Mouse (Mus musculus): ENCODE data around the gene Scarf1. TPM values are rescaled to one million over a fixed set of nuclear protein-coding genes. Genes with fewer than 3 reads are reported as not detected.

Gene Scarf1
- polyA plus RNA-seq (2014; fragmentation: Illumina TruSeq; extraction: RNeasy Lipid Tissue Mini Kit (QIAGEN cat#74804); ENCODE audit: low read depth, low replicate concordance): not detected

DNA sequence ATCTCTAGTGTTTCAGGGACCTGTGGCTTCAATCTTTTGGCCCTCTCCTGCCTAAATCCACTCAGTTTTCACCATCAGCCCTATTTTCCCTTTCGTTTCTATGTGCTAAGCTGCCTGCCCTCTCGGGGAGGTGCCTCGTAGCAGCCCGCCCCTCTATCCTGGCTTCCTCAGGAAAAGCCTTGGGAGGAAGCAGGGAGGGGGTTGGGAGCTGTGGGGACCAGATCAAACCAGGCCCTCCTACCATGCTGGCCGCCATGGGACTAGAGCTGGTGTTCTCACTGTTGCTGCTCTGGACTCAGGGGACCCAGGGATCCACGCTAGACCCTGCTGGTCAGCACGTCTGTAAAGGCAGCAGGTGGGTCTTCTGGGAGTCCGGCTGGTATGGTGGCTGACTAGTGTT, at the start of gene Scarf1:
Scarf1 (plus strand) TSS at position 205 of the 400 bp plus-strand sequence.

DNA sequence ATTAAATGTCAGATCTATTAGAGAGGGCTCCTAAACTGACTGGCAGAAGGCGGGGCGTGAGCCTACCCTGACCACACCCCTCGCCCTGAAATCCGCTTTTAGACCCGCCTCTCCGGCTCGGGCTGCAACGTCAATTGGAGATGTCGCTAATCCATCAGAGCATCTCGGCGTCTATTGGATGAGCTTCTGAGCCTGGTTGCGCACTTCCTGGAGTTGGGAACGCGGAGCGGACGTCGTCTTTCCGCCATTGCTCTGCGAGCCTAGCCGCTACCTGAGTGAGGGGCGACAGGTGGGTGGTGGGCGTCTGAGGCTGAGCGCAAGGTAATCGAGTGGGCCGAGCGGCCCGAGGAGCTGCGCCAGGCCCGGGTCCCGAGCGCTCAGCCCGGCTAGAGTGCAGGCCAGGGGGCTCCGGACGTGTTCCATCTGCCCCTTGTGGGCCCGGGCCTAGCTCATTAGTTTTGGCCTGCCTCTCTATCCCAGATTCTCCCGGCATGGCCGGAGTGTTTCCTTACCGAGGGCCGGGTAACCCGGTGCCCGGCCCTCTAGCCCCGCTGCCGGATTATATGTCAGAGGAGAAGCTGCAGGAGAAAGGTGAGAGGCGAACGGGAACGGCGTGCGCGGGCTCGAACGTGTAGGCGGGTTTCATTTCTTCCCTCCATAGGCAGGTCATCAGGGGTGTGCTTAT, 26.6 kb upstream of the Scarf1 start, which contains the start of gene Prpf8:
Prpf8 (plus strand) TSS at position 216 of the 685 bp plus-strand sequence.

DNA sequence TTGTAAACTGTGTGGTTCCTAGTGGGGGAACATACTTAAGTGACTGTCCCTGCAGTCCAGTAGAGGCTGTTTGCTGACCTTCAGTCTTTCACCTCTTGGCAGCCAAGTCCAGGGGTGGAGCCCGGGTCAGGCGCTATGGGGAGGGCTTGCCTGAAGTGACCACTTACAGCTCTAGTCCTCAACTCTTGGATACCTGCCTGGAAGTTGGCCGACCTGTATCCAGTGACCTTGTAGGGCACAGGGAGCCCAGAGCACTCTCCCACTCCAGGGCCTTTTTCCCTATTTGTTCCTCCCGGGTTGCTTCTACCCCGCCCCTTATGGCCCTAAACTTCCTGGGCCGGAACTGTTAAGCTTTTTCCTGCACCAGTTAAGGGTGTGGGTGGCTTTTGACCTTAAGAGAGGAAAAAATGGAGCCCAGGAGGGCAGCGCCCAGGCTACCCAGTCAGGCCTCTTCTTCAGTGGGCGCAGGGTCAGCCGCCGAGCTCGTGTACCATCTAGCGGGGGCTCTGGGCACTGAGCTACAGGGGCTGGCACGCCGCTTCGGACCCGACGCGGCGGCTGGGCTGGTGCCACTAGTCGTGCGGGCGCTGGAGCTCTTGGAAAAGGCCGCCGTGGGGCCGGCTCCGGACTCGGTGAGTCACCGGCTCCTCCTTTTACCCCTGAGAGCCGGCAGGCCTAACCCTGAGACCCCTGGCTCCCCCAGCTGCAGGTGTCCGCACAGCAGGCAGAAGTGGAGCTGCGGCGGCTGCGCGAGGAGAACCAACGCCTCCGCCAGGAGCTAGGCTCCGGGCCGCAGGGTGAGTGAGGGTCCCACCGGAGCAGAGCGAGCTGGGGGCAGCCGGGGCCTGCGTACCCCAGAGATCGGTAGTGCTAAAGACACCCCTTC, 3.4 kb upstream of the Scarf1 start, which contains the start of gene Rilp:
Rilp (plus strand) TSS at position 354 of the 886 bp plus-strand sequence.

DNA sequence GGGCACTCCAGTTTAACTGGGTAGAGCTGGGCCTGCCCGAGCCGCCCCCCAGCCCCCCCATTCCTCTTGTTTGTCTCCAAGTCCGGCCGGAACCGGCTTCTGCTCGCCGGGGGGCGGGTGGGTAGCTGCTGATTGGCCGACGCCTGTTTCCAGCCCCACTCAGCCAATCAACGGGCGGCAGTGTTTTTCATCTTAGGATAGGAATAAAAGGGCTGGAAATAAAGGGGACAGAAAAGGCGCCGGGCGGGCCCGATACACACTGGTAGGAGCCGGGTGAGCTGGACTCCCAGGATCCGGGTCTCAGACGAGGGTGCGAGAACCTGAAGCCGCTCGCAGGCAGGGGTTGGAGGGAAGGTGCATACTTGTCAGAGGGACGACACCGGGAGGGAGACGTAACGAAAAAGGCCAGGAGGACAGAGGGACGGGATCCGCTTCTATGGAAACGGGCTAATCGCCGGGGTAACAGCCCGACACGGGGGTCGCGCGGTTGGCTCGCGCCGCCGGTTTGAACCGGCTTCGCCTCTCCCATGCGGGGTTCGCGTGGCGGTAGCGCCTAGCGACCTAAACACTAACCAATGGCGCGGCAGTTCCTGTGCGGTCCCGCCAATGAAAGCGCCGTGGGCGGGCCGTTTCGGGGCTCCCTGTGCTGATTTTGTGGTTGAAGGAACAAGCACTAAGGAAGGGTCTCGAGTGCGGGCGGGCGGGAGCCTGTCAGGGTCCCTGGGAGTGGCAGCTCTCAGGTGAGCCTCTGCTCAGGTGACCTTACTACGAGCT, 18.3 kb downstream of the Scarf1 start, which contains the start of gene Slc43a2:
Slc43a2 (plus strand) TSS at position 226 of the 774 bp plus-strand sequence.

Other genes starting within 250 kb of the Scarf1 start
- gene Rpa1, start 165.2 kb upstream of the Scarf1 start, polyA plus RNA-seq (2014; fragmentation: Illumina TruSeq; extraction: RNeasy Lipid Tissue Mini Kit (QIAGEN cat#74804); ENCODE audit: low read depth, low replicate concordance): 44.3 TPM
- gene Smyd4, start 165.1 kb upstream of the Scarf1 start, polyA plus RNA-seq (2014; fragmentation: Illumina TruSeq; extraction: RNeasy Lipid Tissue Mini Kit (QIAGEN cat#74804); ENCODE audit: low read depth, low replicate concordance): 5.8 TPM
- gene Serpinf1, start 90.8 kb upstream of the Scarf1 start, polyA plus RNA-seq (2014; fragmentation: Illumina TruSeq; extraction: RNeasy Lipid Tissue Mini Kit (QIAGEN cat#74804); ENCODE audit: low read depth, low replicate concordance): 5.1 TPM
- not detected for gene Serpinf2, start 73.9 kb upstream of the Scarf1 start, polyA plus RNA-seq (2014; fragmentation: Illumina TruSeq; extraction: RNeasy Lipid Tissue Mini Kit (QIAGEN cat#74804); ENCODE audit: low read depth, low replicate concordance)
- gene Wdr81, start 58.8 kb upstream of the Scarf1 start, polyA plus RNA-seq (2014; fragmentation: Illumina TruSeq; extraction: RNeasy Lipid Tissue Mini Kit (QIAGEN cat#74804); ENCODE audit: low read depth, low replicate concordance): 0.23 TPM
- gene Tlcd2, start 51.8 kb upstream of the Scarf1 start, polyA plus RNA-seq (2014; fragmentation: Illumina TruSeq; extraction: RNeasy Lipid Tissue Mini Kit (QIAGEN cat#74804); ENCODE audit: low read depth, low replicate concordance): 9.5 TPM
- gene Prpf8, start 26.7 kb upstream of the Scarf1 start, polyA plus RNA-seq (2014; fragmentation: Illumina TruSeq; extraction: RNeasy Lipid Tissue Mini Kit (QIAGEN cat#74804); ENCODE audit: low read depth, low replicate concordance): 55.2 TPM
- gene Rilp, start 3.4 kb upstream of the Scarf1 start, polyA plus RNA-seq (2014; fragmentation: Illumina TruSeq; extraction: RNeasy Lipid Tissue Mini Kit (QIAGEN cat#74804); ENCODE audit: low read depth, low replicate concordance): 0.93 TPM
- 3.3 TPM for gene Slc43a2, start 18.2 kb downstream of the Scarf1 start, polyA plus RNA-seq (2014; fragmentation: Illumina TruSeq; extraction: RNeasy Lipid Tissue Mini Kit (QIAGEN cat#74804); ENCODE audit: low read depth, low replicate concordance)
- 269 TPM for gene Pitpna, start 74.6 kb downstream of the Scarf1 start, polyA plus RNA-seq (2014; fragmentation: Illumina TruSeq; extraction: RNeasy Lipid Tissue Mini Kit (QIAGEN cat#74804); ENCODE audit: low read depth, low replicate concordance)
- gene Inpp5k, start 117.4 kb downstream of the Scarf1 start, polyA plus RNA-seq (2014; fragmentation: Illumina TruSeq; extraction: RNeasy Lipid Tissue Mini Kit (QIAGEN cat#74804); ENCODE audit: low read depth, low replicate concordance): 61.9 TPM
- 16.5 TPM for gene Myo1c, start 137.0 kb downstream of the Scarf1 start, polyA plus RNA-seq (2014; fragmentation: Illumina TruSeq; extraction: RNeasy Lipid Tissue Mini Kit (QIAGEN cat#74804); ENCODE audit: low read depth, low replicate concordance)
- 251 TPM for gene Crk, start 165.7 kb downstream of the Scarf1 start, polyA plus RNA-seq (2014; fragmentation: Illumina TruSeq; extraction: RNeasy Lipid Tissue Mini Kit (QIAGEN cat#74804); ENCODE audit: low read depth, low replicate concordance)
- 2,021 TPM for gene Ywhae, start 219.3 kb downstream of the Scarf1 start, polyA plus RNA-seq (2014; fragmentation: Illumina TruSeq; extraction: RNeasy Lipid Tissue Mini Kit (QIAGEN cat#74804); ENCODE audit: low read depth, low replicate concordance)